Mouse (Mus musculus): ENCODE measurements around the gene Abcg2.
A peak's percentile ranks its signal among the peaks of the same experiment; 100 is the strongest.

Abcg2 gene

DNA sequence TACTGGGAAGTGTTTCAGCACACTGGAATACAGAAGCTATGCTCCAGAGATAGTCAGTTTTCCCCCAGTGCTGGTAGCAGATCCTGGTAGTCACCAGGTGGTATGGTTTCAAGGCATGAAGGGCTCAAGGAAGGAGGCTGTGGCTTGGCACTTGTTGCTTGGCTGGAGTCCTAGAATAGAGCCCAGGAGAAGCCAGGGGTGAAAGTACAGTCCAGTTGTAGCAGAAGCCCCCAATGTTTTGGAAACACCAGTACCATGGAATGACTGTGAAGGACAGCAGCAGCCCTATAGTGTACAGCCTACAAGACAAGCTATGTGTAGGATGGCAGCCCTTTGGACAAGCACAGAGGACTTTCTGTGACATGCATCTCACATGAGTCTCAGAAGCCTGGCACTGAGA lies 54.2 kb downstream of the Abcg2 start:
- no peak for DNase-seq (ENCODE audit: low spot score in 2 of 2)

DNA sequence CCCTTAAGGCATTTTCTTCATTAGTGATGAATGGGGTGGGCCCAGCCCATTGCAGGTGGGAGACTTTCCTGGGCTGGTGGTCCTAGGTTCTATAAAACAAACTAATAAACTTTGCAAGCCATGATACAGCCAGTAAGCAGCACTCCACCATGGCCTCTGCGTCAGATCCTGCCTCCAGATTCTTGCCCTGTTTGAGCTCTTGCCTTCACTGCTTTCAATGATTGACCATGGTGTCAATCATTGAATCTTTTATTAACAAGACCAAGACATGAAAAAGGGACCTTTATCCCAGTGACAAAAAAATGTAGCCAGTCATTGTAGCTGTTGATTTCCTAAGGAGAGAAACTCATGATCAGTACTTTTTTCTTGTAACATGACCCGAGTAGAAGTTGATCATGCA lies 55.1 kb downstream of the Abcg2 start:
- DNase-seq (ENCODE audit: low spot score in 2 of 2) = no peak

DNA sequence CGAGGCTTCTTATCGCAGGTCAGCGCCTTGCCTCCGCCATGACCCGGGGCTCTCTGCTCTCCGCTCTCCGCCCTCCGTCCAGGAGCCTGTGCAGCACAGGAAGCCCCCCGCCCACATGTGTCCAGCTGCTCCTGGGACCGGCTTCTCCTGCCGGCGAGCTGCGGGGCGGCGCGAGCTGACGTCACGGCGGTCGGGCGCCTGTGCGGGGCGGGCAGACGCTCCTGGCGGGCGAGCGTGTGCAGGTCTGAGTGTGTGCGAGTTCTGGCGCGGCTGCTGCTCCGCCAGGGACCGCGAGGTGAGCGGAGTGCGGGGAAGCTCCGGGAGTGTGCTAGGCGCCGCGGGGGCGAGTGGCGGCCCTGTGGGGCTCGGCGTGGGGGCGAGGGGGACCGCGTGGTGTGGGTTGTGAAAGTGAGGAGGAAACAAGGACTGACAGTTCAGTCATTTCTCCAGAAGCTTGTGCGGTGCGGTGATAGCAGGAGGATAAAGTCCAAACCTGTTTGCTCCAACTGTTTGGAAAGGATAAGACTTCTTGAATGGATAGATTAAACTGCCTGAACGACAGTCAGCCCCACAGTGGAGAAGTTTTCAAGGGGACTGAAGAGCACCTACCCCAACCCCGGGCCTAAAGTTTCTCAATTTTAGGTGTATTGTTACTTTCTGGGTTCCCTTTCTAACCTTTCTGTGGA lies 56.2 kb downstream of the Abcg2 start:
- peak; percentile 15 to 37 for DNase-seq (ENCODE audit: low spot score in 2 of 2)

DNA sequence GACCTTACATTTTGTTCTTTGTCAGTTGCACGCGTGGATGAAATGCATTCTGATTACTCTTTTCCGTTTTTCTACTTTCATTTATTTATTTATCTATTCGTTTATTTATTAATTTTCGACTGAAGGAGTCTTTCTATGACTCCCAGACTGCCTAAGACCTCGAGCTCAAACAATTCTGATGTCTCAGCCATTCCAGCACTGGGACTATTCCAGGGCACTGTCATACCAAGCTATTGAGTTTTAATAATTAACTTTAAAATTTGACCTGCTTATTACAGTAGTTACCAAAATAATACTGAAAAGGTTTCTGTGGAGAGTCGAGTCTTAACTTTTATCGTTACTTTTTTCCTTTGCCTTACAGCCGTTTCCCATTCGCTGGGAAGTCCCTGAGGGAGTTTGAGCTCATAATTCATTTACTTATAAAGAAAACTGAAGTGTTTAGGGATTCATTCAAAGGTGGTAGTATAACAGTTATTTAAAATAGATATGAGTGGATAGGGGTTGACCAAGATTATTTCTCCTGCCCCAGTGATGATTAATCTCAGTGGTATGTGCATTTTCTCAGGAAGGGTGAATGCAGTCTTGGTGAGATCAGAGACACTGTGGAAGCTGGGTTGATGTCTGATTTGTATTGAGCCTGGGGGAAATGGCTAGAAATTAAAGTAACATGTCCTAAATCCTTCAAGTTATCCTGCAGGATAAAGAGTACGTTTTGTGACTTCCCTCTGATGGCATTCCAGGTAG lies 56.9 kb downstream of the Abcg2 start:
- DNase-seq (ENCODE audit: low spot score in 2 of 2) = no peak

DNA sequence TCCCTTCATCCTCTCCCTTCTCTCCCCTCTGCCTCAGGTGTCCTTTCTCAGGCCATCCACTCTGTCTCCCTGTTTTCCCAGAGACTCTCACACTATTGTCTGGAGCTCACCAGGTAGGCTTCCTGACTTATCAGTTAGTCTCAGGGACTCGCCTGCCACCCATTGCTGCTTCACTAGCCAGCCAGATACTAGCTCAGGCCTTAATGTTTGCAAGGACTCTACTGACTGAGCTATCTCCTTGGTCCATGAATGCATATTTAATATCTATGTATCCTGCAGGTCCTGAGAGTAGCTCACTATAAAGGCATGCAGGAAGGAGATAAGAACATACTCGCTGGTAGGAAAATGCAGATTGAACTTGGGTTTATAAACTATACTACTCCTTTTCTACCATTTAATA lies 57.9 kb downstream of the Abcg2 start:
- no peak for DNase-seq (ENCODE audit: low spot score in 2 of 2)

DNA sequence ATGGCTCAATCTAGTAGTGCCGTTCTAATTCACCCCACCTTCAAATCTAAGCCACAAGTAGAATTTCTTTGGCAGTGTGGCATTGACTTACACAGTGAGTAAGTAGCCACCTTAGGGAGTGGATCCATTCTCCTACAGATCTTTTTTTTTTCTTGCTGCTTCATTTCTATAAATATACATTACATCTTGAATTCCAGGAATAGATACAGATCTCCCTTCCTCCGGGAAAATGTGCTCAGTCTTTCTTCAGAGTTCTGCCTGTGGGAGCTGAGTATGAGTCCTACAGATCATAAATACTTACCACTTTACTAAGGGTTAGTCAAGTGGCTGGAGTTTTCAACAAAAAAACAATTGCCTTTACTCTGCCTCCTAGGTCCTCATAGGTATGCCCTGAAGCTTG lies 60.3 kb downstream of the Abcg2 start:
- DNase-seq (ENCODE audit: low spot score in 2 of 2) = no peak

DNA sequence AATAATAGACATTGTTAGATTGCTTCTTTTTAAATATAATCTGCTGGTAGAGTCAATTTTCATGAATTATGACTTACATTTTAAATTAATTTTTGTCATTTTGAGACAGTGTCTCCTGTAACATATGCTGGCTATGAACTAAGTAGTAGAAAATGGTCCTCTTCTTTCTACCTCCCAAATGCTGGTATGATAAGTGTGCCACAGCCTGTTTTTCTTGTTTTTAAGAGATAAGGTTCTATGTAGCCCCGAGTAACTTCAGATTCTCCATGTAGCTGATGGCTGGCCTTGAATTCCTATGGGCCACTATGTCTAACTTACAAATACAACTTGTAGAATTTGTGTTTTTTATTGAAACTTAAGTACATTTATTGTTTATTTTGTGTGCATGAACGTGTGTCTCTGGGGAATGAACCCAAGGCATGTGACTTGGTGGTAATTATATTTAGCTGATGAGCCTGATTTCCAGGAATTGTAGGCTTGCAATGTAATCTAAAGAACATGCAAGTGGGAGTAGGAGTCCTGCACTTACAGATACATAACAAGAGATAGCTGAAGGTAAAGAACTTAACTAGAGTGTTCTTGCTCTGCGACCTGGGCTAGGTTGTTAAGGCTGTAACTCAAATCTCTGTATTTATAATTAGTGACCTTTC lies 63.9 kb downstream of the Abcg2 start:
- no peak for DNase-seq (ENCODE audit: low spot score in 2 of 2)

DNA sequence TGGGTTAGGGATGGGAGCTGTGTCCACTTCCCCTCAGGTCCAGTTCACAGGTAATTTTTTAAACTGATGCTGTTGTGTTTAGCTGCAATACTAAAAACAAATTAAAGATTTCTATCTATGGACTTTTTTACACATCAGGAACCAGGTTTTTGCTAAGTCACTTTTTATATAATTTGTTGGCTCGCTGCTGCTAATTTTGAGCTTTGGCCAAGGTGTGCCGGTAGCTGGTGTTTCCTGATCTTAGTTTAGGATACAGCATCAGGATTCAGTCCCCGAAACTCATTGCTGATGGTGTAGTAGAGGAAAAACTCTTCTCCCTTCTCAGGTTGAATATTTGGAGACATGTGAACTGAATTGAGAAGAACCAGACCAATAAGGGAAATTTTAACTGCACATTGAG lies 65.8 kb downstream of the Abcg2 start:
- DNase-seq (ENCODE audit: low spot score in 2 of 2) = no peak

DNA sequence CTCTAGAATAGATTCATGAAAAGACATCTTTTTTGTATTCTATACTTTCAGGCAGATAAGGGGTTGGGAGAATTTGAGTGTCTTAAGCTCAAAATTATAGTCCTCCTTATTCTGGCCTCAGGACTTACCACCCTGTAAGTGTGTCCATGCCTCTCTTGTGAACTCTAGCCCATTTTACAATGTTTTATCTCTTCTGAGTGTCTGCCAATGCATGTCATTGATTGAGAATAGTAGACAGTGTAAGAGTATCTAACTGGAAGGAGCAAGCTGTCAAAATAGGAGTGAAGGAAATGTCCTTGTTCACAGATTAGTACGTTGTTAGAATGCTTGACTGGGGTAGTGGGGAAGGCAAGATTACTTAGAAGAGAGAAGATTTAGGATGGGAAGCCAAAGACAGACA lies 66.7 kb downstream of the Abcg2 start:
- no peak for DNase-seq (ENCODE audit: low spot score in 2 of 2)

DNA sequence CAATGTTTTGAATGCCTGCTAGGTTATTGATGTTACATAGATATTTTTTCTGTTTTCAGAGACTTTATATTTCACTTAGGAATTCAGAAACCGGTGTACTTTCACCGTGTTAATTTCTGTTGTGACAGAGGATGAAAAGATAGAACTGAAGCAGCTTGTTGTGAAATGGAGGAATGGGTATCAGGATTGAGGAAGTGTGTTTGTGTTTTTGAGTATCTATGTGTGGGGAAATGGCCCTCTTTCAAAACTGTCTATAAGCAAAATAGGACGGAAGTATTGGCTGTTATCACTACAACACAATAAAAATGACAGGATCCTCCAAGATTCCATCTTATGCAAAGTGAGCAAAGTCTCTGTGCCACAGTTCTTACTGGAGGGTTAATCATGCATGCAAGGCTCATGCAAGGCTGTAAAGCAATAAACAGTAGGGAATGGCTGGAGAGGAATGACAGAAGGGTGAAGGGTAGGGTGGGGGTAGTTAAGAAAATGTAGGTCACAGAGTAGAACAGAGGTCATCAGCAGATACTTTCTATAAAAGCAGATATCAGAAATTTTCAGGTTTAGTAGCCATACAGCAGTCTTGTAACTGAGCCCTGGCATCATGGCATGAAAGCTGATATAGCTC lies 76.7 kb downstream of the Abcg2 start:
- DNase-seq (ENCODE audit: low spot score in 2 of 2) = no peak

DNA sequence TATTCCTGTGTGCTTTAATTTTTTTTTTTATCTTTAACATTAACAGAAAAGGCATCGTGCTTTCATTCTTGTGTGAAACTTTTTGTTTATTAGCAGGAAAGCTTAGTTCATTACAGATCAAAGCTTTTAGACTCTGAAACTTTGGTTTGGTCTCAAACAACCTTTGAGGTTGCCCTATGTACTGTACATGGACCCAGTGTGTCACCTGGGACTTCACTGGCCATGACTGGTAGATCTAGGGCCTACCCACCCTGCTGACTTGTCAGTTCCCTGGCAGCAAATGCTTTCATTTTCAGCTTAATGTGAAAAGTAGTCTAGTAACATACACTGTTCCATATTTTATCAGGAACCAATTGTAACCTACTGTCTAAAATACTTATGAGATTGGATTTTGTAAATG lies 93.5 kb downstream of the Abcg2 start:
- no peak for DNase-seq (ENCODE audit: low spot score in 2 of 2)

DNA sequence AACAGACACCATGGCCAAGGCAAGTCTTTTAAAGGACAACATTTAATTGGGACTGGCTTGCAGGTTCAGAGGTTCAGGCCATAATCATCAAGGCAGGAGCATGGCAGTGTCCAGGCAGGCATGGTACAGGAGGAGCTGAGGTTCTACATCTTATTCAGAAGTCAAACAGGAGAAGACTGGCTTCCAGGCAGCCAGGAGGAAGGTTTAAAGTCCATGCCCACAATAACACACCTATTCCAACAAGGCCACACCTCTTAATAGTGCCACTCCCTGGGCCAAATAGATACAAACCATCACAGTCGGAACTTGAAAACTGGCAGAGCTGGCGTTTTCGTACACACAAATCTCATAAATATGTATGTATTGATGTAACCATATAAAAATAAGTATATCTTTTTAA lies 94.2 kb downstream of the Abcg2 start:
- DNase-seq (ENCODE audit: low spot score in 2 of 2) = no peak

DNA sequence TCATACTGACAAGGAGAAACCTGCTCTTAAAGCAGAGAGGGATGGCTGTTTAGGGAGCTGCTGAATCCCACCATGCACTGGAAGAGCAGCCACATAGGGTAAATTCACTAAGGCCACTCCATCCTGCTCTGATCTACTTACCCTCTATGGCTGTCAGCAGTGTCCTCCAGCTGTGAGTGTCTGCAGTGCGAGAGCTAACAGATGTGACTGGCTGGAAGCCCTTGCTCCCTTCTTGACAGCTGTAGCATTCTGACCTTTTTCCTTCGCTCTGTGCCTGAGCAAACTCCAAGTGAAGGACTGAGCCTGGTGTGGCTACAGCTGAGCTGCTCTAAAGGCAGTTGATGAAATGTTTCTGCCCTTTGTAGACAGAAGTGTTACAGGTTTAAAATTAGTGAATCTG lies 107.3 kb downstream of the Abcg2 start:
- DNase-seq (ENCODE audit: low spot score in 2 of 2) = no peak

DNA sequence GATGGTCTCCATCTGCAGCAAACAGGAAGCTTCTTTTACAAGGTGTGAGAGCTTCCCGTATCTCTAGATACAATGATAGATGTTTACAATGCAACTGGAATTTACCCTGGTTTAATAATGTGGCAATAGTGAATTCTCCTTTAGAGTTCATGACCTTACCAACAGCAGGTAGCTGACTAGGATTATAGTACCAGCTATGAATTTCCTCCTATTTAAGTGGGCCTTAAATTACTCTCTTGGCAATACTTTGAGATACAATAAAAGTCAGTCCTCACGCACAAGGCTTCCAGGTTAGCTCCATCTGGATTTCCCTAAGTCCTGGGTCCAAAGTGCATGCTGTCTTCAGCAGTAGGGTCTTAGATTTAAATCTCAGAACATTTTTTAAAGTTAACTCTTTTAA lies 109.9 kb downstream of the Abcg2 start:
- no peak for DNase-seq (ENCODE audit: low spot score in 2 of 2)

DNA sequence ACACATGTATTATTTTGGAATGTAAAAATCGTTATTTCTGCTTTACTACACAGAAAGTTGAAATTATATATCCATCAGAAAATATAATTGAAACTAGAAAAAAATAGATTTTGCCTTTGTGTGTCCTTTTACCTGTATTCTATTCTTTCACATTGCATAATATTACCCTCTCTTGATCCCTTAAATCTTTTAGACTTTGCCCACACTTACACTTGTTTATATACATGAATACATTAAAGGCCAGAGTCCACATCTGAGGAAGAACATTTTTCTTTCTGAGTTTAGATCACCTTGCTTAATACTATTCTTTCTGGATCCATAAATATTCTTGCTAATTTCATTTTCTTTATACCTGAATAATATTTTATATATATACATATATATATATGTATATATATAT lies 110.4 kb downstream of the Abcg2 start:
- no peak for DNase-seq (ENCODE audit: low spot score in 2 of 2)

DNA sequence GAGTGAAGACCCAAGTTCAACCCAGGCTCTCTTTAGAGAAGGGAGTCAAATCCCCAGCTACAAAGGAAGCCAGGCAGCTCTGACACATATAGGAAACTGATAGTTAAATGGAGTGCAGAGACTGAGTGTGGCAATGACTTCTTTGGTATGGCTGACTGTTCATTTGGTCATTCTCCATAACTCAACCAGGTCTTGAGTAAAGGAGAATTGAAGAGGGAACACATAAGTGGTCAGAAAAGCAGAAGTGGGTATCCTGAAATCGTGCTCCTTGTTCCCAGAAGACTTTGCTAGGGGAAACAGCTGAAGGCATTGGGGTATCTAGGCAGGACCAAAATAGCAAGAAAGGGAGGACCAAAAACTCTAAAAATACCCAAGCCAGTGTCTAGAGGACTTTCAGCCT lies 126.0 kb downstream of the Abcg2 start:
- no peak for DNase-seq (ENCODE audit: low spot score in 2 of 2)

DNA sequence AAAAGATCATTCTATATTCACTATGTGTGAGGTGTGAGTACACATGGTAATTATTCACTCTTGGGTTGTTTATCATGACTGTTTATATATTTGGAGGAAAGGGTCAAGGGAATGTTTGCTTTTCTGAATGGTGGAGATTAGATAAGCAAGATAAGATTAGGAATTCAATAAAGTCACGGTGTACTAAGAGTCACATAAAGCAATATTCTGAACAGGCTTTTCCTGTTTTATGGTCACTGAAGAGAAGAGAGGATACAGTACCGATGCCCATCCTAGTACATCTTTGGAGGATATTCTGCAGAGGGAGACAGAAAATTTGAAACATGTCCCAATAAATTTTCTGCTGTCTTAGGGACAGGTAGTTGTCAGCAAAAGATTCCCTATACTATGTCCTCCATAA lies 127.6 kb downstream of the Abcg2 start:
- no peak for DNase-seq (ENCODE audit: low spot score in 2 of 2)

DNA sequence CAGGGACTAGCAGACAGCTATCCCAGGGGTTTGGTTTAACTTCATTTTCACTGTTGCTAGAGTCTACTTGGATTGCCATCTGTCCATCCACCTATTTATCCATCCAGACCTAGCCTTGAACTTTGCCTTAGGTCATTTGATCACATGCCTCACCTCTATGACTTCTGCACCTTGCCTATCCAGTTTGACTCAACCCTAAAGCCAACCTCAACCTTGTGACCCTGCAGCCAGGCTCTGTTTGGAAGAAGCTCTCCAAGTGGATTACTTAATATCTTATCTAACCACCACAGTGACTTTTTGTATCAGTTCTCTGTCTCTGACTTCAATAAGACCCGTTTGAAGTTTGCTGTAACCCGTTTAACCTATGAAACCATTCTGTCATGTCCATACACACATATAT lies 149.5 kb downstream of the Abcg2 start:
- no peak for DNase-seq (ENCODE audit: low spot score in 2 of 2)

DNA sequence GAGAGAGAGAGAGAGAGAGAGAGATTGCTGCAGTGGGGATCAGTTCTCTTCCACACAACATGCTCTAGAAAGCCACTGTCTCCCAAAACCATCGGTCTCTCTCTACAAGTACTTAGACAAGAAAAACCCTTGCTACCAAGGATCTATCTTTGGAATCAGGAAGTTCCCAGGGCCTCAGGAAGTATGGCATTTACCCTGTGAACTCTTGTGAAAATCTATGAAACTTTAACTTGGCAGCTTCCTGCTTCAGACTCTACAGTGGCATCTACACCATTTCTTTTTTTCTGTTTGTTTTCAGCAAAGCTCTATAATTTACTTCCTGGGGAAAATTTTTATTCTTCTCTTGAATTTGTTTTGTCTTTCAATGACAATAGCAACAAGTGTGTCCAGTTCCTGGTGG lies 150.8 kb downstream of the Abcg2 start:
- DNase-seq (ENCODE audit: low spot score in 2 of 2) = no peak
